In genomic region chr16:30299711-30300277, GRCm38 (mm10) we compare ENCODE assay signal across 22 mouse cellular contexts. TPM values are rescaled to one million over a fixed set of nuclear protein-coding genes. Genes with fewer than 3 reads are reported as not detected.
"Had no signal": no experiment of that assay in that cellular context is flagged by ENCODE, and none has a peak within 500 bp of the region (broad histone marks: within the 10 kb centered on the region; RNA-seq: fewer than 3 reads in every experiment).

No protein-coding gene starts in this region.

- H3K36me3 ChIP-seq: kidney, embryonic 15.5 days; limb, embryonic 15.5 days; liver, embryonic 12.5 days; lung, embryonic 15.5 days; midbrain, embryonic 10.5 days; neural tube, embryonic 13.5 days; stomach, embryonic 15.5 days had no signal

- H3K4me3 ChIP-seq: kidney, embryonic 15.5 days; limb, embryonic 15.5 days; liver, embryonic 12.5 days; lung, embryonic 15.5 days; midbrain, embryonic 10.5 days; neural tube, embryonic 13.5 days; stomach, embryonic 15.5 days had no signal

- DNase-seq: kidney, adult 2 months; kidney, postnatal 25 days; lung, postnatal 14 days; midbrain, embryonic 14.5 days; retina, postnatal 1 day; right cerebral cortex, postnatal 4 days; spleen, adult 18-20 months; thymus, adult 18-20 months; thymus, postnatal 25 days had no signal

- H3K9ac ChIP-seq: kidney, embryonic 15.5 days; limb, embryonic 15.5 days; liver, embryonic 12.5 days; lung, embryonic 15.5 days; neural tube, embryonic 13.5 days; stomach, embryonic 15.5 days had no signal

- H3K9me3 ChIP-seq: kidney, embryonic 15.5 days; limb, embryonic 15.5 days; liver, embryonic 12.5 days; lung, embryonic 15.5 days; midbrain, embryonic 10.5 days; neural tube, embryonic 13.5 days; stomach, embryonic 15.5 days had no signal

- H3K27me3 ChIP-seq: limb, embryonic 15.5 days; stomach, embryonic 15.5 days had no signal

- H3K27ac ChIP-seq: kidney, embryonic 15.5 days; limb, embryonic 15.5 days; liver, embryonic 12.5 days; lung, embryonic 15.5 days; midbrain, embryonic 10.5 days; neural tube, embryonic 13.5 days; stomach, embryonic 15.5 days had no signal

- H3K4me1 ChIP-seq: limb, embryonic 15.5 days; liver, embryonic 12.5 days; midbrain, embryonic 10.5 days; neural tube, embryonic 13.5 days; stomach, embryonic 15.5 days had no signal

- ATAC-seq: liver, embryonic 12.5 days had no signal

RNA-seq across cellular contexts. Expression of gene Lrrc15, which starts 16.7 kb away (rescaled TPM):
- total RNA-seq: left cerebral cortex, adult 8-10 months; left cerebral cortex, postnatal 25 days; monocyte, adult 5-6 weeks had no signal
- polyA plus RNA-seq: kidney, adult 2 months had no signal

RNA-seq across cellular contexts. Expression of gene Cpn2, which starts 32.5 kb away (rescaled TPM):
- total RNA-seq: layer of hippocampus, postnatal 25 days; left cerebral cortex, adult 8-10 months; left cerebral cortex, postnatal 25 days; monocyte, adult 5-6 weeks had no signal
- polyA plus RNA-seq: limb, embryonic 11.5 days; limb, embryonic 15.5 days; lung, embryonic 15.5 days; midbrain, embryonic 10.5 days; midbrain, embryonic 14.5 days; neural tube, embryonic 13.5 days; urinary bladder, adult 2 months had no signal
